Mouse (Mus musculus) ES-CJ7 (cell line): ENCODE measurements around the gene Pacs1.
A peak's percentile ranks its signal among the peaks of the same experiment; 100 is the strongest.
"Not testable (repeated sequence)": the region's sequence is repeated elsewhere in the genome, so short reads cannot be mapped to it uniquely, and the experiment has no call there.

Experiments
- DNase-seq: peaks from one replicate; pipeline ENCODE4 v3.0.0; 2011; ENCODE audit warnings: low read depth, low spot score

The Pacs1 gene

GRCm38 (mm10) chr19:5268017-5268416 is 4.9 kb downstream of the Pacs1 start:
- DNase-seq: no peak

GRCm38 (mm10) chr19:5267015-5267414 is 5.9 kb downstream of the Pacs1 start:
- DNase-seq: no peak

GRCm38 (mm10) chr19:5257140-5257539 is 15.8 kb downstream of the Pacs1 start:
- DNase-seq: no peak

- not testable (repeated sequence) for DNase-seq
Observed at GRCm38 (mm10) chr19:5236981-5237380, 35.9 kb downstream of the Pacs1 start.

GRCm38 (mm10) chr19:5232696-5233095 is 40.2 kb downstream of the Pacs1 start:
- no peak for DNase-seq

DNA sequence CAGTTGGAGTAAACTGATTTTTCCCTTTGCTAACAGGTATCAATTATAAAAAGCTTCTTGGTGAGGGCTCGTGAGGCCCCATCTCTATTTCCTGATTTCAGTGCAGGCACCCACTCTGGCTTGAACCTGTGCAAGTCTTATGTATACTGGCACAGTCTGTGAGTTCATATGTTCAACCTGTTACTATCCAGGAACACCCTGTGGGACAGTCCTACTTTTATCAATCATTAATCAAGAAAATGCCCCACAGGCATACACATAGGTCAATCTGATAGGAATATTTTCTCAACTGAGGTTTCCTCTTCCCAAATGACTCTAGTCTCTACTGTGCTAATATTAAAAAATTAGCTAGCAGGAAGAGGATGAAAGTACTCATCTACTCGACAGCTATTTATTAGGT is 42.8 kb downstream of the Pacs1 start:
- no peak for DNase-seq

- DNase-seq: peak; percentile 94
Observed at GRCm38 (mm10) chr19:5224624-5225023, 48.3 kb downstream of the Pacs1 start.

DNA sequence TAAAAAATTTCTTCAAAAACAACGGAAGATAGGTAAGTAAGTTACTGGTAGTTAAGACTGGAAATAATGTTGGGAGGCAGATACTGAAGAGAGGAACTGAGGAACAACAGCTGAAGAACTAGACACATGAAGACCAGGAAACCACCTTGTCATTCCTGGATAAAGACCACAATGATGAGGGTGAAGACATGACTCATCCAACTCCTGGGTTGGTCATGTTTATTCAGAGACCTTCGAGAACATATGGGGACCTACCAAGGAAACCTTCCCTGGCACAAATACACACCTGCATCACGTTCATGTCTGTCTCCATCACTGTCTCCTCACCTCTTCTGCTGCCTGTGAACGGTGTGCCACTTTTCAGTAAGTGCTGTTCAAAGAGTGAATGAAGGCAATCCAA is 48.8 kb downstream of the Pacs1 start:
- no peak for DNase-seq

DNA sequence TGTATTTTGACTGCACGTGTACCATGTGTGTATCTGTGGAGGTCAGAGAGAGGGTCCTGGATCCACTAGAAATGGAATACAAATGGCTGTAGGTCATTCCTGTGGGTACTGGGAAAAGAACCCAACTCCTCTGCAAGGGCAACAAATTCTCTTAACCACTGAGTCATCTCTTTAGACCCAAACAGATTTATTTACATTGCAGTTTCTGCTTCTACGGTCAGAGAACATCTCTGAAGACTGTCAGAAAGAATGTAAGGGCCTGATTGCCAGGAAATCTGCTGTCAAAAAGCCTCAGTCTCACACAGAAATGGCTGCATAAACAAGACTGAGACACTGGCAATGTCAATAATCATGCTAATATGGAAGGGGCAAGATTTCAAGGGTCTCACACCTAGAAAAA is 51.0 kb downstream of the Pacs1 start:
- no peak for DNase-seq

- DNase-seq: not testable (repeated sequence)
Observed at GRCm38 (mm10) chr19:5221219-5221723, 51.6 kb downstream of the Pacs1 start.

GRCm38 (mm10) chr19:5220389-5220788 is 52.5 kb downstream of the Pacs1 start:
- no peak for DNase-seq

DNA sequence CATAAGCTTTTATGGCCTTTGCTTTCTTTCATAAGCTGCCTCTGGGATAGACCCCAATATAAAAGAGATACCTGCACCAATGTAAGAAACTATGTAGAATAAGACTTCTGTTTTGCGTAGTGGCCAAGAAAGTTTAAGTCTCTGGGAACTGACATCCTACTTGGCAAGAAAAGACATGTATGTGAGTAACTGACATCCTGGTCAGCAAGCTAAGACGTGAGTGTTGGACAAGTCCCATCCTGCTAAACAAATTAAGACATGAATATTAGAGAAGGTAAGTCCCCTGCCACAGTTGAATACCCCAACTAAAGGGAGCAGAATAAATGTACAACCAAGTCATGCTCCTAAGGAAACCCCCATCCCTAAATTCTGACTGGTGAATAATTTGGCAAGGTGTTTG is 71.2 kb downstream of the Pacs1 start:
- no peak for DNase-seq

- peak; percentile 34 for DNase-seq
Observed at GRCm38 (mm10) chr19:5200617-5201016, 72.3 kb downstream of the Pacs1 start.

DNA sequence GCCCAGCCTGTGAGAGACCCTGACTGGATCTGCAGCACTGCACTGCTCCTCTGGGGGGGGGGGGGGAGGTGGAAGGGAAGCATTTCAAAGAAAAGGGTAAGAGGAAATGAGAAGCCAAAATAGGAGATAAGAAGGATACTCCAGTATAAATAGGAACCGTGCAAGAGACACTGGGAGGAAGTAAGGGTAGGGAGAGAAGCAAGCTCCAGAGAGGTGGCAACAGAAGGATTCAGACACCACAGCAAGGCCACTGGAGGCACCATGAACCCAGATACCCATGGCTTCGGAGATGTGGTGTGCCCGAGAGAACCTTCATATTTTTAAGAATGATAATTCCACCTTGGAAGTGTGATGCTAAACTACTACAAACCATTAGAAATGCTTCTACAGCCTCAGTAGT is 74.4 kb downstream of the Pacs1 start:
- no peak for DNase-seq

DNA sequence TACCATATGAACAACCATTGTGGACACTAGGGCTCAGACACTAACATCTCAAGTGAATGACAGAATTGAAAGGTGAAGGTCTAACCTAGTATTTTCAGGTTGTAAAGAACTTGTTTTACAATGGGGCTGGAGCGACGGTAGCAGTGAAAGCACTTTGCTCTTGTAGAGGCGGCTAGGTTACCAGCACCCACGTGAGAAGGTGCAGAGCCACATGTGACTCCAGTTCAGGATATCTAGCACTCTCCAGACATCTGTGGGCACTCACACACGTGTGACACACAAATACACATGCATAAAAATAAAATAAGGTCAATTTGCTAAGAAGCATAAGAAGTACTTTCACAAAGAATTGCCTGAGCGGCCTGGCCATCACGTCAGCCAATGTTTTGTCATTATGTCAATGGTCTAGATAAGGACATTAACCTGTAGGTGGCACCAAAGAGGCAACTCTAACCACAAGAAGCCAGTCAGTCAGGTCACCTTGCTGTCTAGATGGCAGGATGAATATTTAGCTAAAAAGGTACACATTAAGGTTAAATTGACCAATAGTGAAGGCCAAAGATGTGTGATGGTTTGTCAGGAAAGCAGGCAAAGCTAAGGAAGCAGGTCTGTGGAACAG is 77.4 kb downstream of the Pacs1 start:
- DNase-seq: peak; percentile 81

GRCm38 (mm10) chr19:5192397-5192796 is 80.5 kb downstream of the Pacs1 start:
- DNase-seq: no peak

DNA sequence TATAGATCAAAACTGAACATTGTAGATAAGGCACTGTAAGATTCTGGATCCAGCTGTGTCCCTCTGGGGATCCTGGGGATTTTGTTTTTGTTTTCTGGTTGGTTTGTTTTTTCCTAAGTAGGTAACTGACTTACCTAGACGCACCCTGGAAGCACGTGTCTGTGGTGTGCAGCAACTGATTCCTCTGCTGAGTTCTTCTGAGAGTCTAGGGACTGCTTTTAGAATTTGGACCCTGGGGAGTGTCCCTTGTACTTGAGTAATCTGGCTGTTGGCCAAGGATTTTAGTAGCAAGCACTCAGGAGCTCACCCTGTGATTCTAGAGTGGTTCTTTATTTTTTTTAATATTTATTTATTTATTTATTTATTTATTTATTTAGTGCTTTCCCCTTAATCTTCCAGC is 85.5 kb downstream of the Pacs1 start:
- DNase-seq: no peak

DNA sequence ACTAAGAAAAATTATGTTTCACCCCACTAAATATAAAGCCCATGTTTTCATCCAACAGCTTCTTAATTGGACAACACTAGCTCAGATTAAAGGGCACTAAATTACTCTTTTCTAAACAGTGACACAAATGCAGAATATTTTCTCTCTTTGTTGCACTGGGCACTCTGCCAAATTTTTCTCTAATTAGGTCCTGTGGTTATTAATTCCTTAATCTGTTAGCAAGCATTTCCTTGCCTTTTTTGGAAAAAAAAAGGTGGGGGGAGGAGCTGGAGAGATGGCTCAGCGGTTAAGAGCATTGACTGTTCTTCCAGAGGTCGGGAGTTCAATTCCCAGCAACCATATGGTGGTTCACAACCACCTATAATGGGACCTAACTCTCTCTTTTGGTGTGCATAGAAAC is 91.0 kb downstream of the Pacs1 start:
- DNase-seq: no peak

DNA sequence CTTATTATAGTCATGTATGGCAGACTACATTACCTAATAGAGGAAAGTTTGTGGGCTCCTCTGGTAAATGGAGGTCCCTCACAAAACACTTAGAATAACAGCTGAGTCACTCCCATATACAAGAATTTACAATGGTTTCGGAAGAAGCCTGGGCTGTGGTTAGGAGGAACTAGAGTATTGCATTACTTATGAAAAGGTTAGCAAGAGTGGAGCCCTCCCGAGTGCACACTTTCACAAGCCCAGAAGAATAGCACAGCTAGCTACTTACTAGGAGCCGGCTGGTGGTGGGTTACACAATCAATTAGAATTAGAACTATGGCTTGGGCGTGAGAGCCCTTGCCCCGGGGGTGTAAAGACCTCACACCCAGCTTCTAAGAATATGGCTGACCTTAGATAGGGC is 94.3 kb downstream of the Pacs1 start:
- DNase-seq: no peak

GRCm38 (mm10) chr19:5170430-5170829 is 102.5 kb downstream of the Pacs1 start:
- no peak for DNase-seq

- DNase-seq: no peak
Observed at GRCm38 (mm10) chr19:5167477-5167876, 105.4 kb downstream of the Pacs1 start.

GRCm38 (mm10) chr19:5164380-5164779 is 108.5 kb downstream of the Pacs1 start:
- peak; percentile 33 for DNase-seq

DNA sequence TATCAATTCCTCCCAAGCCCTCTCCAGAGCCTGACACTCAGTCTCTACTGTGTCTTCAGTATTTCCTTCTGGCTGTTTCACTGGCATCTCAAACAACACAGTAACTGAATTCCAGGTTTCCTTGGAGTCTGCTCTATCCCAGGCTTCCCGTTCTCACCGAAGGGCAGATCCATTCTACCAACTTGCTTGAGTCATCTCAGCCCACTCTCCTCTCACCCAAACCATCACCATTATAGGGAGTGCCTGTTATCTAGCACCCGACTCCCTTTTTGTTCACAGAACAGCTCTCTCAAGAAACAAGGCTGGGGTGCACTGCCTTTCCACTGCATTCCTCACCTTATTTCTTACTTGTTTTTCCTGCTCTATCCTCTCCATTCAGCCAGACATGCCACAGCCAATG is 111.0 kb downstream of the Pacs1 start:
- DNase-seq: no peak

- no peak for DNase-seq
Observed at GRCm38 (mm10) chr19:5152261-5152660, 120.7 kb downstream of the Pacs1 start.
